Mouse (Mus musculus): ENCODE results near the gene Pex10. TPM values are rescaled to one million over a fixed set of nuclear protein-coding genes. Genes with fewer than 3 reads are reported as not detected.
"Not testable (repeated sequence)": the region's sequence is repeated elsewhere in the genome, so short reads cannot be mapped to it uniquely, and the experiment has no call there.

Pex10 gene
- polyA plus RNA-seq, 1 experiment = 4.3 TPM

GRCm38 (mm10) chr4:155075813-155076212 is 9.0 kb downstream of the Pex10 start:
- H3K4me3 ChIP-seq (replicated peaks) = no peak overlapping the region
- peaks cover 94% of the 10 kb centered on the region for H3K36me3 ChIP-seq (replicated peaks; ENCODE audit: low read length)
- TF ChIP-seq GATA1 (IDR thresholded peaks at IDR 0.05; ENCODE audit: borderline replicate concordance, low read length) = no peak
- TF ChIP-seq FLI1 (IDR thresholded peaks at IDR 0.05; ENCODE audit: low read length) = no peak
- no peaks in the 10 kb centered on the region for H3K27me3 ChIP-seq (replicated peaks)
- H3K9me3 ChIP-seq = no peaks in the 10 kb centered on the region
- H3K4me1 ChIP-seq = peaks cover 19% of the 10 kb centered on the region

GRCm38 (mm10) chr4:155076677-155077076 is 9.9 kb downstream of the Pex10 start:
- Histone ChIP-seq H3K9me3 (no peaks in the 10 kb centered on the region), H3K36me3 (replicated peaks; ENCODE audit: low read length) (peaks cover 92% of the 10 kb centered on the region)
- TF ChIP-seq FLI1 (IDR thresholded peaks at IDR 0.05; ENCODE audit: low read length) (no peak), GATA1 (IDR thresholded peaks at IDR 0.05; ENCODE audit: borderline replicate concordance, low read length) (no peak)

GRCm38 (mm10) chr4:155078808-155079207 is 12.0 kb downstream of the Pex10 start:
- H3K27me3 ChIP-seq (replicated peaks); H3K4me3 ChIP-seq (replicated peaks); H3K9me3 ChIP-seq: not testable (repeated sequence)
- peaks cover 45% of the 10 kb centered on the region for H3K4me1 ChIP-seq
- peaks cover 92% of the 10 kb centered on the region for H3K36me3 ChIP-seq (replicated peaks; ENCODE audit: low read length)

More at GRCm38 (mm10) chr4:155076677-155077076, 9.9 kb downstream of the Pex10 start:
- H3K4me3 ChIP-seq (replicated peaks) = no peak overlapping the region
- peaks cover 25% of the 10 kb centered on the region for H3K4me1 ChIP-seq
- H3K27me3 ChIP-seq (replicated peaks) = no peaks in the 10 kb centered on the region

GRCm38 (mm10) chr4:155079666-155080065 is 12.8 kb downstream of the Pex10 start:
- H3K27me3 ChIP-seq (replicated peaks) = no peaks in the 10 kb centered on the region
- H3K9me3 ChIP-seq = no peaks in the 10 kb centered on the region
- TF ChIP-seq GATA1 (IDR thresholded peaks at IDR 0.05; ENCODE audit: borderline replicate concordance, low read length) (no peak), FLI1 (IDR thresholded peaks at IDR 0.05; ENCODE audit: low read length) (no peak)
- H3K4me3 ChIP-seq (replicated peaks) = no peak overlapping the region
- H3K36me3 ChIP-seq (replicated peaks; ENCODE audit: low read length) = peaks cover 88% of the 10 kb centered on the region
- H3K4me1 ChIP-seq = peaks cover 54% of the 10 kb centered on the region

- H3K36me3 ChIP-seq (replicated peaks; ENCODE audit: low read length) = peaks cover 53% of the 10 kb centered on the region
Observed at GRCm38 (mm10) chr4:155083553-155083952, 16.7 kb downstream of the Pex10 start.

GRCm38 (mm10) chr4:155084351-155084750 is 17.5 kb downstream of the Pex10 start:
- TF ChIP-seq FLI1 (IDR thresholded peaks at IDR 0.05; ENCODE audit: low read length) (no peak), GATA1 (IDR thresholded peaks at IDR 0.05; ENCODE audit: borderline replicate concordance, low read length) (no peak)
- Histone ChIP-seq H3K9me3 (no peaks in the 10 kb centered on the region), H3K36me3 (replicated peaks; ENCODE audit: low read length) (peaks cover 52% of the 10 kb centered on the region), H3K4me1 (peaks cover 64% of the 10 kb centered on the region), H3K27me3 (replicated peaks) (no peaks in the 10 kb centered on the region), H3K4me3 (replicated peaks) (peak overlapping the region; percentile 44)

More at GRCm38 (mm10) chr4:155083553-155083952, 16.7 kb downstream of the Pex10 start:
- Histone ChIP-seq H3K4me3 (replicated peaks) (peak overlapping the region; percentile 8), H3K9me3 (no peaks in the 10 kb centered on the region), H3K4me1 (peaks cover 67% of the 10 kb centered on the region), H3K27me3 (replicated peaks) (no peaks in the 10 kb centered on the region)
- no peak for TF ChIP-seq GATA1 (IDR thresholded peaks at IDR 0.05; ENCODE audit: borderline replicate concordance, low read length)
- no peak for TF ChIP-seq FLI1 (IDR thresholded peaks at IDR 0.05; ENCODE audit: low read length)

GRCm38 (mm10) chr4:155085206-155086107 is 18.6 kb downstream of the Pex10 start:
- no peaks in the 10 kb centered on the region for H3K9me3 ChIP-seq
- peaks cover 49% of the 10 kb centered on the region for H3K36me3 ChIP-seq (replicated peaks; ENCODE audit: low read length)
- no peaks in the 10 kb centered on the region for H3K27me3 ChIP-seq (replicated peaks)
- no peak for TF ChIP-seq GATA1 (IDR thresholded peaks at IDR 0.05; ENCODE audit: borderline replicate concordance, low read length)
- no peak for TF ChIP-seq FLI1 (IDR thresholded peaks at IDR 0.05; ENCODE audit: low read length)
- peak overlapping the region; percentile 99 for H3K4me3 ChIP-seq (replicated peaks)
- peaks cover 58% of the 10 kb centered on the region for H3K4me1 ChIP-seq

- Histone ChIP-seq H3K4me3 (replicated peaks) (peak within 1 kb of the TSS; percentile 99), H3K36me3 (replicated peaks; ENCODE audit: low read length) (peaks cover 49% of the 10 kb centered on the region), H3K4me1 (peaks cover 54% of the 10 kb centered on the region), H3K9me3 (no peaks in the 10 kb centered on the region), H3K27me3 (replicated peaks) (no peaks in the 10 kb centered on the region)
- TF ChIP-seq FLI1 (IDR thresholded peaks at IDR 0.05; ENCODE audit: low read length) (peak; percentile 99), GATA1 (IDR thresholded peaks at IDR 0.05; ENCODE audit: borderline replicate concordance, low read length) (no peak)
Observed at GRCm38 (mm10) chr4:155086108-155087024, 19.6 kb downstream of the Pex10 start, which contains the start of the genes Rer1 and Morn1. TSS of gene Rer1 (minus strand) at chr4:155086382. TSS of gene Morn1 (plus strand) at chr4:155086577.

GRCm38 (mm10) chr4:155089241-155089640 is 22.4 kb downstream of the Pex10 start:
- Histone ChIP-seq H3K4me3 (replicated peaks) (peak overlapping the region; percentile 21), H3K36me3 (replicated peaks; ENCODE audit: low read length) (peaks cover 35% of the 10 kb centered on the region), H3K27me3 (replicated peaks) (no peaks in the 10 kb centered on the region), H3K4me1 (peaks cover 51% of the 10 kb centered on the region), H3K9me3 (no peaks in the 10 kb centered on the region)
- TF ChIP-seq FLI1 (IDR thresholded peaks at IDR 0.05; ENCODE audit: low read length) (no peak), GATA1 (IDR thresholded peaks at IDR 0.05; ENCODE audit: borderline replicate concordance, low read length) (no peak)
